Mouse (Mus musculus): ENCODE results near the gene Bet1l. TPM values are rescaled to one million over a fixed set of nuclear protein-coding genes. Genes with fewer than 3 reads are reported as not detected.

Gene Bet1l
- total RNA-seq, 2 experiments from 2014 or later, result 7.7 to 10.6 TPM

DNA sequence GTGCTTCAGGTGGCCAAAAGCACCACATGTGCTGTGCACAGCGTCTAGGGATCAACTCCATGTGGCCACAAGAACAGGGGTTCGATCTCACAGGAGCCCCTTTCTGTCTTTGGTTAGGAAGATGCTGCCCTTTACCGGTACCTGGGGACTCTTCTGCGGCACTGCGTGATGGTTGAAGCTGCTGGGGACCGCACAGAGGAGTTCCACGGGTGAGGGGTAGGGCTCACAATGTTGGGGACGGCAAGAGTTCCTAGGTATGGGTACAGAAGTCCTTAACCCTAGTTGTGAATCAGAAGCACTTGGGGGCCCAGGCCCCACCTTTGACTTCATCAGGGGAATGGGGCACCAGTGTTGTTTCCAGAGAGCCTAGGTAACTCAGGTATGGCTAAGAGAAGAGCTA, 1.4 kb upstream of the Bet1l start:
- DNase-seq, result no peak

DNA sequence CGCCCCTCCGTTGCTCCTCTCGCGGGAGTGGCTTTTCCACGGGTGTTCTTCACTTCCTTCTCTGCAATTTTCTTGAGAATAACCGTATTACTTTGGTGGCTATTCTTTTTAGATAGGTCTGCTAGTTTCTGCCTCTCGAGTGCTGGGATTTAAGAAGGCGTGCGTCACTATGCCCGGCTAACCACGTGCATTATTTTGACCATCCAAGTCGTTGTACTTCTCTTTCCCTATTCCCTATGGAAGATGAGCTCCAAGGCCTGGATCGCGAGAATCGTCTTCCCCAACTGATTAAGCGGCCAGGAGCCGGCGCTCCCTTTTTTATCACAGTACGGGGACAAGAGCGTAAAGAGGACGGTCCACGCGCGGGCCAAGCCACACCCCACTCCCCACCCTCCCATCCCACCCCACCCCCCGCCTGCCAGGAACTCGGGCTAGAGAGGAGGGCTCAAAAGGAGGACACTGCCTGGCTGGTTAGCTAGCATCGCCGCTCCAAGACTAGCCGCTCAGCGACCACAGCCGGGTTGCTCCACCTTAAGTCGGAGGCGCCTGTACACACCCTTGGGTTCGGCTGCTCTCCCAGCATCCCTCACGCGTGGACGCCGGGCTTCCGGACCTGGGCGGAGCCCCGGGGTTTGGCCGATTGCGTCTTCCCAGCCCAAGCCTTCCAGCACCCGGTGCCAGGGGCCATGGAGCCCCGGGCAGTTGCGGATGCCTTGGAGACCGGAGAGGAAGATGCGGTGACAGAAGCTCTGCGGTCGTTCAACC, 410 bp downstream of the Bet1l start, which contains the start of gene Ric8a:
Ric8a (plus strand) TSS at position 173 of the 765 bp plus-strand sequence.
- DNase-seq, result peak; percentile 93

DNA sequence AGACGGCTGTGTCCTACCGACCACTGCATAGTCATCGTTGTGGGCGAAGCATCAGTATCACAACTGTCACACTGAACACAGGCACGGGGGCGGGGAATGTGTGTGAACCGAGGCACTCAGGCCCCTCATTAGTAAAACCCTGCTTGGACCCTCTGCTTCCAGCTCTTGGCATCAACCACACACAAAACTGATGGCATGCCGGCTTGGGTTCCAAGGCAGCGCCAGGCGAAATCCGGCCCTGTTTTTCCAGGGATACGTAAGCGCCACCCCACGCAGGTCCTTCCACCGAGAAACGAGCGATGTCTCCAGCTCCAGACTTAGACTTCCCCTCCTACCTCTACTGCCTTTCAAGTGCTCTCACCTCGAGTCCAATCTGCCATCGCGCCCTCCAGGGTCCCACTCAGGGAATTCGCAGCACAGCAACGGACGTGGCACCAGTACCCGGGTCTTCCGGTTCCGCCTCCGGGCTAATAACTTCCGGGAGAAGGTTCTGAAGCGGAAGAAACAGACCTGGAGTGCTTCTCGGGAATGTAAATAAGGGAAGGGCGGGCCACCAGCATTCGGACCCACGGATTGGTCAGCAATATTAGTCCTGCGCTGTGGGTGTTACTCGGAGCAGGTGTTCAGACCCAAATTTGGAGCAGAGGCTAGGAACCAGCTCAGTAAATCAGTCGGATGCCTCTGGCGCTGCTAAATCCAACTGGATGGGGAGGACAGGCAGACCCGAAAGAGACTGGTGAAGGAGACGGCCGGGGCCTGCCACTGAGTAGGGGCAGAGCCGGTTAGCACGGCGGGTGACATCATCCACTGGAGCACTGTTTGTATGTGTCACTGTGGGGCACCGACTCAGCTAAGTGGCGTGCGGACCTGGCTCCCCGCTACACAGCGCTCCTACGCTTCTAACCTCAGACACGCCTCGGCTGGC, 1.3 kb downstream of the Bet1l start, which contains the start of gene Gm45785:
Gm45785 (minus strand) TSS at position 472 of the 925 bp plus-strand sequence.
- peak; percentile 88 for DNase-seq

DNA sequence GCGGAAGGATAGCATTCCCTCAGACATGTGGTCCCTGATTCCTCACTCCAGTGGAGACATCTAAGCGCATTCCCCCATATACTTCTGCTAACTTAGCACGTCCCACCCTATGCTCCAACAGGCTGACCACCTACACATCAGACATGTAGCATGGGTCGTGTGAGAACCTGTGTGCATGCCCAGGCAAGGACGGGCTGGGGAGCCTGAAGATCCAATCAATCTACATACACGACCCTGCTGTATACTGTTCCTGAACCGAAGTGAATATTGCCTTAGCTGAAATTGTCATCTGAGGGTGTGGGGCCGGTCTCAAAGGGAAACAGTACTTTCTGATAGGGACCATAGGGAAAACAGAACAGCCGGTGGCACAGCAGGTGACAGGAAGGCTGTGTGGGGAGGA, 2.2 kb downstream of the Bet1l start:
- no peak for DNase-seq

DNA sequence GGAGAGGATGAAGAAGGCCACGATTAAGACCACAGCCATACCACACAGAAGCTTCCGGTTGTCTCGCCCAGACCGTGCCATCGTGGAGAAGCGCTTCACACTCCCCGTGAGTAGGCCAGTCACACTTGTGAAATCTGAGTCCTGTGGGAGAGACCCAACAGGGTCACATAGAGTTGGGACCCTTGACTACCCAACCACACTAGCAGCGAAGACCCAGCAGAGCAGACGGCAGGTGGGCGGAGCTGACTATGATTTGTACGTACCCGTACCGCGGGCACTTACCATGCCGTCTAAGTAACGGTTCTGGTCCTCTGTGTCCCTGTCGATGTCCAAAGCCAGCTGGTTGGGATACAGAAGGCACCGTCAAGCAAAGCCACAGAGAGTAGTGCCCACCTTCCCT, 2.9 kb downstream of the Bet1l start:
- DNase-seq, result no peak

DNA sequence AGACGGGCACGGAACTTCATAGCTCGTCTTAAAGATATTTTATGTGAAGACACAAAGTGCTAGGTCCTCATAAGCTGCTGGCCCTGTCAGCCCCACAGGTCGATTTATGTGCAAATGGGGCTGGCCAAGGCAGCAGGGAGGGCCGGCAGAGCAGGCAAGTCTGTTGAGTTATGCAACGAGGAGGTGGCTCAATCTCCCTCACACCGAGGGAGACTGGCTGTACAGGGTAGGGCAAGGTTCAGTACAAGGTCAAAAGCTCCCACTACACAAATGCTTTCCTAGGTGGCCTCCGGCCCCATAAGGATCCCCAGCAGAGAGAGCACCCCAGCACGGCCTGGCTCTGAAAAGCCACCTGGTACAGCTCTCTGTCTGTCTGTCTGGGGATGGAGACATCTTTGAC, 4.0 kb downstream of the Bet1l start:
- no peak for DNase-seq

DNA sequence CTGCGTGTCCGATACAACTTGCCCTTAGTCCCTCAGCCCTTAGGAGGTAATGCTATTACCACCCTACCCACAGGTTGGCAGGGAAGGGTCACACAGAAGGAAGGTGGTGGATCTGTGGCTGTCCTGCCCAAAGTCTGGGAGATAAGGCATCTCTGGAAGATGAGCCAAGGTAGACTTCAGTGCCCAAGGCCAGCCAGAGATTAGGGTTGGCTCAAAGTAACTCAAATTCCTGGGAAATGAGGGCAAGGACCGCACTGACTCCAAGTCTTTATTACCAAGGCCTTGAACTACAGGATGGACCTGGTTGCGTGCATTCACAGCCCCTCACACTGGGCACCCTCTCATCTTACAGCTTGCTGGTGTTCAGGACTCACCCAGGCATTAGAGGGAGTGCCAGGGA, 5.5 kb downstream of the Bet1l start:
- DNase-seq, result no peak

DNA sequence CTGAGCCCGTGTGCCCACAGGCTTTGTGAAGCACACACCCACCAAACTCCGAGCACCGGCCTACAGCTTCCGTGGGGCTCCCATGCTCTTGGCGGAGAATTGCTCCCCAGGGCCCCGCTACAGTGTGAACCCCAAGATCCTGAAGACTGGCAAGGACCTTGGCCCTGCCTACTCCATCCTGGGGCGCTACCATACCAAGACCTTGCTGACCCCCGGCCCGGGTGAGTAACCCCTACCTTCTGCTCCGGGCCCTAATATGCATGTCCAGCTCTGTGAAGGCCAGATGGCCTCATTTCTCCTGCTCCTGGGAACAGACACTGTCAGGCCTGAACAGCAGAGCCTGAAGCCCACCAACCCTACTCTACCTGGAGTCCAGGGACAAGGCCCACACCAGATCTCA, 8.8 kb downstream of the Bet1l start:
- DNase-seq, result no peak

DNA sequence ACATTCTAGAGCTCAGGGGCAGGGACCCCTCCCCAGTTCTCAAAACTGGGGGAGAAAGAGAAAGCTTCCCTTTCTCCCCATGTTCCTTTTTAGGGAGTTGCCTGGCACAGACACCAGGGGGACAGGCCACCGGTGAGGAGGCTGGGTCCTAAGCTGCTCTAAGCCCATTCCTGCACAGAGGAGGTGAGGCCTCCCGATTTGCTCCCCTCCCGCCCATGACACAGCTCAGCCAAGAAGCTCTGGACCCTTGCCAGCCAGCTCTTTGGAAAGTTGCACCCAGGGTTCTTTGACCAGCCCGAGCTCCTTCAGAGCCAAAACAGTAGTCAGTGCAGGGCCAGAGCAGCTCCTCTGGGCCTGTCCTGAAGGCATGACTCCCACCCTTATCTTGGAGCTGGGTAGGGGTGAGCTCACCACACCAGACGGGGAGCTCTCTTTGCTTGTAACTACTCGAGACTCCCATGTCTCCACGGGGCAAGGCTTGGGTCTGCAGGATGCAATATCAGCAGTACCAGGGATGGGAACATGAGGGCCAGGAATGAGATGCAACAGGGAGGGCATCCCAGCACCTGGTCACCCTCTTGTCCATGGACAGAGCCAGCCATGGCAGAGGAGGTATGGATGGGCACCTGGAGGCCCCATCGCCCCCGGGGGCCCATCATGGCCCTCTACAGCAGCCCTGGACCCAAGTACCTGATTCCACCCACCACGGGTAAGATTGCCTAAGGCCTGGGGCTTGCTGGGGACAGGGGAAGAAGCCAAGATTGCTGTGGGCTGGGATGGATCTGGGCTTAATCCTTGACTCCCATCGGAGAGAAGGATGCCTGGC, 9.4 kb downstream of the Bet1l start, which contains the start of gene Odf3:
Odf3 (plus strand) TSS at position 51 of the 826 bp plus-strand sequence.
- DNase-seq, result no peak

DNA sequence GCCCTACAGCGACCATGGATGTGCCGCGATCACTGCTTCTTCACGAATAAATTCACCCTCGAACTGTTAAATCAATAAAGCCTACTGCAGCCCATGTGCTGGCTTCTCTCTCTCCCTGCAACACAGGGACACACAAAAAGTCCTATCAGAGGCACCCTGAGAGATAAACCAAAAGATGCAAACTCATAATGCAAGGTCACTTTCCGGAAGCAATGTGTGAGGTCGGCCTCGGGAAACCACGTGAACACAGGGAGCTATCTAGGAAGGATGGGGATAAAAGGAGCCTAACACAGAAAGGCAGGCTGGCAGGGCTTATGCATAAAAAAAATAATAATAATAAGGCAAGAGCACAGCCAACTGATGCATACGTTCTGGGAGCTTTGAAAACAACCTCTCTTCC, 10.7 kb downstream of the Bet1l start:
- DNase-seq, result no peak

DNA sequence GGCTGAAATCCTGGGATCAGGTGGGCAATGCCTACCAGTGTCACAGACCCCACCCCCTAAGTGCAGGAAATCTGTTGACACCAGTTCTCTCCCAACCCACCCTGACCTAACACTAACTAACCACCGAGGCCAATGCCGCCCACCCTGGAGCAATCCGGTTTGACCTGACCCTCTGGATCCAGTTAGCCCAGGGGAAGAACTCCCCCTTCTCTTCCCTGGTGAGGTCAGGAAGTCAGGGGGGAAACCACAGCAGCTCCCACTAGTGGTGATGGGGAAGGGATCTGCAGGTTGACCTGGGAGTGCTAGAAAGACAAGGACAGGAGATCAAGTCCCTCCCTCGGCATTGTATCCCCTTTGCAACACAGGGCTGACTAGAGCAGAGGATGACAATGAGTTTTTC, 11.7 kb downstream of the Bet1l start:
- no peak for DNase-seq

DNA sequence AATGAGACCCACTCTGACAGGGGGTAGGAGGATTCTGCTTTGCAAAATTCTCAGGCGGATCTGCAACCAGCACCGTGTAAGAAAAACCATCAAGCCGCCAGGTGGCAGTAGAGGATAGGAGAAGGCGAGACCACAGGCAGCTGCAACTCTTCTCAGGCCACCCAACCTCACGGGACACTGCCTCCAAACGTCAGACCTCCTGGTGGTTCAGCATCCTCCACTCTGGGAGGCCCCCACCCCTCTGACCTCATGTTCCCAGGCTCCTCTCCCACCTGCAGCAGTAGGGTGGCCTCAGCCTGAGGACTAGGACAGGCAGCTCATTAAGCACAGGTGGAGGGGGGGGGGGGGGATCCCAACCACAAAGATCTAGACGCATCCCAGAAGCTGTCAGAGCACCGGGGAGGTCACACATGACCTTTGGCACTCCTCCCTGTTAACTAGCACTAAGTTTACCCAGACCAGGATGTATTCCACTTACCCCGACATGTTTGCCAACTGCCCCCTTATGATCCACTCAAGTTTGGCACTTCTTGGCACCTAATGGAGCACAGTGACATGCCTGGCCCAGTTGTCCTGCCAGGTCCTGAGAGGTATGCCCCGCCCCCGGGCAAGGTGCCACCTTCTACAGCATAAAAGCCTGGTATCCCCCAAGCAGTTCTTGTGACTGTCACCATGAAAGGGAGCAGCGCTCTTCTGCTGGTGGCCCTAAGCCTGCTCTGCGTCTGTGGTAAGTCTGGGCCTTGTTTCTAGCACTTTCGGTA, 12.3 kb downstream of the Bet1l start, which contains the start of gene Scgb1c1:
Scgb1c1 (plus strand) TSS at position 643 of the 761 bp plus-strand sequence.
- peak; percentile 67 for DNase-seq

DNA sequence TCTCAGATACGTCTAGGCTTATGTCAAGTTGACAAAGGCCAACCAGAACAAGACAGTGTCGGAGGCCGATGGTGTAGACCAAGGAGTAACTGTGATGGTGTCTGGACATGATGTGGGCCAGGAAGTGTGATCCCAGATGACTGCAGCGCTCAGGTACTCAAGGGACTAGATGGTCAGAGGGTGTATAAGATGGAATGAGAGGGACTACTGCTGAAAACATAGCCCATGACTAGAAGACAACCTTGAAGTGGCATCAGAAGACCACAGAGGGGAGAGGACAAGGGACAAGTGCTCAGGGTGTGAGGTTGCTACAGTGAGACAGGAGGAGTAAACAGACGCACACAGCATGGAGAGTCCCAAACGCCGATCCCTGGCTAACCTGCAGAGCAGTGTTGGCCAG, 13.6 kb downstream of the Bet1l start:
- DNase-seq, result no peak

DNA sequence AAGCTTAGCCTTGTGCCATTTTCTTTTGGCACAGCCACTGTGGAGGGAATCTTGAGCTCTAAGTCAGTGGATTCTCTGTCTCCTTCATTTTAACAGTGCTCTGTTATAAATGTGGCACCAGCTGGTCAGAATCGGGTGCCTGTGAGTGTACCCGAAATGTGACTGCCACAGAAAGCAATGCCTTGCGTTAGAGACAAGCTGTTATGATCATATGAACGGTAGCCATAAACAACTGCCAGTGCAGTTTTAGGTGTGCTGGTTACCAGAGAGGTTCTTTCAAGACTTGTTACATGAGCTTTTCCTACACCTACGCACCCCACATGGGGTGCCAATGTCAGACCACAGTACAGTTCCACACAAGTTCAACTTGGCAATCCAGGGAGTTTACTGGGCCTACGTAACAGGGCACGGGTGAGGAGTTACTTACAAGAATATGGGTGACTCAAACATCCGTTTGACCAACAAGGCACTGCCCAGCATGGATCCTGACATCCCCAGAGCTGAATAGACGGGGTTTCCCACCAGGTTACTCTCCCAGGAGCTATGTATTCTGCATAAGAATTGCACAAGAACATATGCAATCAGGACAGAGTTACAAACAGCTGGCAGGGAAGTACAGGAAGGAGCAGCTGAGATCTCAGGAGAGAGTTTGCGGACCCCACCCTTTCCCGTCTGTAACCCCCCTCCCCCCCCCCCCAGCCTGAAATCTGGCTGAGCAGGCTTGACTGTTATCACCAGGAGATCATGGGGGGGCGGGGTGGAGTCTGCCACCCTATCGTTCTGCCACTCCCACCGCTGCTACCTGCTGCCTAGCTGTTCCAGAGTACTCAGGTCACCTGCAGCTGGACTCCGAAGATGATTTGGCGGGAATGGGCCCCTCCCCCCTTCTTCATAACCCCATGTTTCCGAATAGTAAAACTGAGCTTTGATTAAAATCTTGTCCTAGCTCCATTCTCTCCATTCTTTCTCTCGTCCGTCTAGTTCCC, 16.3 kb downstream of the Bet1l start:
- no peak for DNase-seq

DNA sequence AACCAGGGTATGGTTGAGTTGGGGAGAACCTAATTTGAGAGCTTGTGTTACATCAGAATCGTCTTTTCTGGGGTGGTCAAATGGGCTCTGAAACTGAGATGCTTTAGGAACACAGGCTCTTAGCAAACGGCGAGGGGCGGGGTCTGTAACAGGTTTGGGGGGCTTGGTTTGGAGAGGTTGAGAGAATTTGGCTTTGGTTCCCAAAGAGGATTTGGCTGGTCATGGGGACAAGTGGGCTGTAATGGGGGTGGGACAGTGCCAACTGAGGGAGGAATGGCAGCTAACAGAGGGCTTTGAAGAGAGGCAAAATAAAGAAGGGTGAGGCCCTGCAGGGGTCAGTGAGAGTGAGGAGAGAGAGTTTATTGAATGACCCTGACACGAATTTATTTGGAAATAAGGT, 17.8 kb downstream of the Bet1l start:
- DNase-seq, result no peak

DNA sequence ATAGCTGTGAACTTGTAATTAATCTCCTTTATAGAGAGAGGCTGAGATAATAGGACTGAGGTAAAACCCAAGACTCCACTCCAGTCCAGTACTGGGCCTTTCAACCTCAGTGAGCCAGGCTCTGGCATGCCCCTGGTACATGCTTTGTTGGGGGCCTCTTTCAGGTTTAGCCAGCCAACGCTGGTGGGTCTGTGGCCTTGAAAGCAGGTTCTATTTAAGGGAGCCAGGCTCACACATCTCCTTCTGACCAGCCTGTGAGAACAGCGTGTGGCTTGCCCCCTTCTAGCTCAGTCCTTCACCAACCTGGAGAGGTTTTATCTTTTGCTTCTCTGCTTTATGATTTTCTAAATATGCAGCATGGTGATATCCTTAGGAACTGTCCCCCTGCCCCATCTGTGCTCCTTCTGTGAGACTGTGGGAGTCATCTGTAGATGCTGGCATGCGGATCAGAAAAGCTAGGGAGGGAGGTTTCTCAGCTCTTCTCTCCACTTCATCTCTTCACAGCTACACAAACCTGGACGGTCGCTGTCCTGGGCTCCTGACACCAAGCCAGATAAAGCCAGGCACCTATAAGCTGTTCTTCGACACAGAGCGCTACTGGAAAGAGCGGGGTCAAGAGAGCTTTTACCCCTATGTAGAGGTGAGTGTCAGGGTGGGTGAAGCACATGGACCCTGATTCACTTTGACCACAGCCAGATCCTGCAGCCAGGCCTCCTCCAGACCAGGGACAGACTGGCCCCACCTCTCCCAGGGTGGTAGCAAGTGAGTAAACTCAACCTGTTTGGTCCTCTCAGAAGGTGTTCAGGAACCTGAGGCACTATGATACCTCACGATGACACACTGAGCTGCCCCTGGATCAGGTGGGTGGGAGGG, 20.9 kb downstream of the Bet1l start:
- no peak for DNase-seq

DNA sequence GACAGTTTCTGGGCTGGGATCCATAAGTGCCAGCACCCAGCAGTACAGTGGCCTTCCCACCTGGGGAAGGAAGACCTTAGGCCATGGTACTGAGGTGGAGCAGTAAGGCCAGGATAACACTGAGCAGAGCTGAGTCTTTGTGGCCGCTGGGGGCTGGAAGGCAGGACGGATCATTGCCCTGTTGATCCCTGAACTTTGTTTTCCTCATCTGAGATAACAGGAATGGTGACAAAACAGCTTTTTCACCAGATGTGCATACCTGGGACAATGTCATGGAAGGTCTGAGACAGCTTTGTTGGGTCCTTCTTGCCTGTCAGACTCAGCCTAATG, 21.7 kb downstream of the Bet1l start:
- no peak for DNase-seq

DNA sequence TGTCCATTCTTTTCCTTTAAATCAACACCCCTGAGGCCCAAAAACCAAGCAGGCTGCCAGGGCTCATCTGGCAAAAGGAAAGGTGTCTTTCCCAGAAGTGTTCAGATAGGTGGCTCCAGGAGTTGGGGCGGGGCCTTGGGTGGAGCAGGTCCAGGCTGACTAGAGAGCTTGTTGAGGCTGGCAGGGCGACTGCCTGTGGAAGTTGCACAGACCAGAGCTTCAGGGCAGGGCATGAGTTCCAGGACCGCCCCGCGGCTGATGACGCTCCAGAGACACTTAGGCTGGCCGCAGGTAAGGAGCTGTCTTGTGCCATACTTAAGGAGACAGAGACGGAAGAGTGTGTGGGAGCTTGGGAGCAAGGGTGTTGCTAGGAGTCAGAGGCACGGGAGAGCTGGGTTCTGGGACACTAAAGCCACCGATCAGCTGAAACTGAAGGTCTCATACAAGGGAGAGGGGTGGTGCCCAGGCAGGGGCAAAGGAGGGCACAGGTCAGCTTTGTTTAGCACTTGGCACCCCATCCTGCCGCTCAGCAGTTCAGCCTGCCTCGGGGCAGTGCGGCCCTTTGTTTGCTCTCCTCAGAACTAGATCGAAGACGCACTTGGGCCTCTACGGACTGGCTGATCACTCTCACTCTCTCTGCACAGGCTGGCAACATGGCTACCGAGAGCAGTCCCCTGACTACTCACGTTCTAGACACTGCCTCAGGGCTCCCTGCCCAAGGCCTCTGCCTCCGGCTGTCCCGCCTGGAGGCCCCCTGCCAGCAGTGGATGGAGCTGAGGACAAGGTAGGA, 22.2 kb downstream of the Bet1l start, which contains the start of gene Urah:
Urah (plus strand) TSS at position 51 of the 790 bp plus-strand sequence.
- no peak for DNase-seq

All from gastrocnemius, postnatal 25 days (tissue).